Mouse (Mus musculus): Measurements from ENCODE around the gene C530008M17Rik.

DNA sequence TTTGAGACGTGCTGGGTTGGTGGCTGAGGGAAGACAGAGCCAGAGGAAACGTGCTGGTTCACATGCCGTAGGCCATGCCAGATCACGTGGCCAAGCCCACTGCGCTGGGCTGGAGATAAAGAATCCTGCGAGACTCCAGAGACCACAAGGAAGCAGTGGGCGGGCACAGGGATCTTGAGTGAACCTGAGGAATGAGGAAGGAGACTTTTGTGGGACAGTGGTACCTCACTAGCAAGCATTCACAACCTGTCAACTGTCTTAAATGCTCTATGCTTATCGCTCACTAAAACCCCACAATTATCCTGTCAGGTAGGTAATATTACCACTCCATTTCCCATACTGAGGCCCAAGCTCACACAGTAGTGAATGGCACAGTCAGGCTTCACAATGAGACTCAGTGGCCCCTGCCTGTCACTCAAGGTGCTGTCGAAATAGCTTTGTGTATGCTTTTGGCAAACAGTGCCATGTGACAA lies 88.5 kb downstream of the C530008M17Rik start:
- TF ChIP-seq CTCF (IDR thresholded peaks at IDR 0.05; ENCODE audit: borderline replicate concordance, insufficient read depth, low read depth, low read length) (no peak), POLR2A (IDR thresholded peaks at IDR 0.05; ENCODE audit: borderline replicate concordance, insufficient read depth, low read length) (no peak)

Measured in cerebellum, adult 2 months (tissue).